Mouse (Mus musculus) adrenal gland, postnatal 36 days (tissue): Measurements from ENCODE around the gene Bend3. TPM values are rescaled to one million over a fixed set of nuclear protein-coding genes. Genes with fewer than 3 reads are reported as not detected.
A peak's percentile ranks its signal among the peaks of the same experiment; 100 is the strongest.

Source experiments
- DNase-seq, 2 experiments: peaks; one replicate each; pipeline ENCODE4 v3.0.0; 2021; ENCODE audit warnings: mixed read lengths in 1 of 2
- long read RNA-seq, 2 experiments: library from polyadenylated mRNA; stranded (forward); transcript quantifications; one replicate each; pipeline ENCODE4 v2.0.0; 2021; ENCODE audit warnings: borderline sequencing depth in 2 of 2
- total RNA-seq, 2 experiments: library from RNA; stranded (reverse); gene quantifications; 2 replicates each; pipeline ENCODE4 v1.2.3; 2021

Bend3 gene
- 1 to 10 TPM; 6.1 to 6.2 TPM for total RNA-seq
- long read RNA-seq, experiment 1 = 0 reads
- long read RNA-seq, experiment 2 = 0 reads

GRCm38 (mm10) chr10:43478751-43479435, at the start of gene Bend3:
Bend3 (plus strand) TSS chr10:43478831.
- DNase-seq = peak; percentile 57 to 74

GRCm38 (mm10) chr10:43430606-43431005, 48.0 kb upstream of the Bend3 start:
- DNase-seq = peak in 1 of 2 experiments; percentile 25

GRCm38 (mm10) chr10:43434326-43434725, 44.3 kb upstream of the Bend3 start:
- no peak for DNase-seq

- DNase-seq = no peak
These were observed 42.9 kb upstream of the Bend3 start for GRCm38 (mm10) chr10:43435757-43436156.

GRCm38 (mm10) chr10:43439492-43439941, 39.1 kb upstream of the Bend3 start:
- no peak for DNase-seq

GRCm38 (mm10) chr10:43440050-43440449, 38.6 kb upstream of the Bend3 start:
- no peak for DNase-seq

GRCm38 (mm10) chr10:43440981-43441740, 37.5 kb upstream of the Bend3 start:
- no peak for DNase-seq

- DNase-seq = no peak
These were observed 30.0 kb upstream of the Bend3 start for GRCm38 (mm10) chr10:43448656-43449055.

GRCm38 (mm10) chr10:43451848-43452662, 26.6 kb upstream of the Bend3 start:
- peak; percentile 74 to 82 for DNase-seq

GRCm38 (mm10) chr10:43452663-43452996, 26.0 kb upstream of the Bend3 start:
- no peak for DNase-seq

- no peak for DNase-seq
These were observed 24.4 kb upstream of the Bend3 start for GRCm38 (mm10) chr10:43454219-43454618.

- no peak for DNase-seq
These were observed 24.0 kb upstream of the Bend3 start for GRCm38 (mm10) chr10:43454671-43455070.

GRCm38 (mm10) chr10:43462821-43463220, 15.8 kb upstream of the Bend3 start:
- DNase-seq = no peak

- no peak for DNase-seq
These were observed 15.4 kb upstream of the Bend3 start for GRCm38 (mm10) chr10:43463227-43463626.

GRCm38 (mm10) chr10:43466223-43466622, 12.4 kb upstream of the Bend3 start:
- DNase-seq = no peak

GRCm38 (mm10) chr10:43467659-43468058, 11.0 kb upstream of the Bend3 start:
- peak in 1 of 2 experiments; percentile 38 for DNase-seq

GRCm38 (mm10) chr10:43468293-43468692, 10.3 kb upstream of the Bend3 start:
- no peak for DNase-seq

- DNase-seq = peak; percentile 26 to 30
These were observed 3.3 kb upstream of the Bend3 start for GRCm38 (mm10) chr10:43475376-43475775.

- no peak for DNase-seq
These were observed 1.2 kb upstream of the Bend3 start for GRCm38 (mm10) chr10:43477459-43477858.

GRCm38 (mm10) chr10:43477865-43478681, 558 bp upstream of the Bend3 start:
- DNase-seq = peak; percentile 79 to 80

- DNase-seq = peak; percentile 93 to 96
These were observed 966 bp downstream of the Bend3 start for GRCm38 (mm10) chr10:43479436-43480157.
